Mouse (Mus musculus) cortical plate, adult 2 months (tissue): Measurements from ENCODE around the gene Rab5if.

Experiments used
- CTCF ChIP-seq: fragments of 200-500 bp; IDR thresholded peaks from 2 replicates; pipeline ENCODE4 v1.5.1; 2011; ENCODE audit warnings: mild to moderate bottlenecking, control low read depth, low read length; ENCODE audit not compliant: insufficient read depth; ENCODE audit errors: extremely low read depth
- POLR2A ChIP-seq: fragments of 200-500 bp; IDR thresholded peaks from 2 replicates; pipeline ENCODE4 v1.6.1; 2011; ENCODE audit warnings: mild to moderate bottlenecking, low read length, control low read depth; ENCODE audit not compliant: insufficient read depth; ENCODE audit errors: extremely low read depth

- TF ChIP-seq CTCF (no peak), POLR2A (no peak)
Observed at GRCm38 (mm10) chr2:156913191-156913590, 50.3 kb downstream of the Rab5if start.
